Mouse (Mus musculus) hindbrain, embryonic 13.5 days (tissue): Measurements from ENCODE around the gene Olfr67. TPM values are rescaled to one million over a fixed set of nuclear protein-coding genes. Genes with fewer than 3 reads are reported as not detected.
"Not testable (repeated sequence)": the region's sequence is repeated elsewhere in the genome, so short reads cannot be mapped to it uniquely, and the experiment has no call there.

ENCODE experiments used
- ATAC-seq: fragments of 200-750 bp; cut with Nextera tagmentation; 2 replicates; pipeline ENCODE4 v1.8.0; 2017; ENCODE audit warnings: moderate TSS enrichment; ENCODE audit not compliant: low FRiP score
- H3K27ac ChIP-seq: fragments of 300-500 bp; sonication (generic); 2 replicates; pipeline ENCODE4 v1.5.1; 2015; ENCODE audit warnings: inconsistent platforms, mild to moderate bottlenecking, moderate library complexity
- H3K27me3 ChIP-seq: fragments of 300-500 bp; sonication (generic); 2 replicates; pipeline ENCODE4 v1.6.1; 2015; ENCODE audit warnings: mild to moderate bottlenecking, inconsistent platforms
- H3K36me3 ChIP-seq: fragments of 300-500 bp; sonication (generic); 2 replicates; pipeline ENCODE4 v1.6.1; 2015; ENCODE audit warnings: mild to moderate bottlenecking, inconsistent platforms
- H3K4me1 ChIP-seq: fragments of 300-500 bp; sonication (generic); replicated peaks from 2 replicates; pipeline ENCODE4 v1.6.1; 2015; ENCODE audit warnings: inconsistent platforms
- H3K4me2 ChIP-seq: fragments of 300-500 bp; sonication (generic); 2 replicates; pipeline ENCODE4 v1.6.1; 2015; ENCODE audit warnings: inconsistent platforms, mild to moderate bottlenecking, moderate library complexity
- H3K4me3 ChIP-seq: fragments of 300-500 bp; sonication (generic); 2 replicates; pipeline ENCODE4 v1.5.1; 2015; ENCODE audit warnings: mild to moderate bottlenecking, inconsistent platforms
- H3K9ac ChIP-seq: fragments of 300-500 bp; sonication (generic); 2 replicates; pipeline ENCODE4 v1.6.1; 2015; ENCODE audit warnings: mild to moderate bottlenecking, inconsistent platforms
- H3K9me3 ChIP-seq: fragments of 300-500 bp; sonication (generic); 2 replicates; pipeline ENCODE4 v1.6.1; 2016; ENCODE audit warnings: inconsistent platforms
- WGBS: fragments of 180-500 bp; shearing (Covaris S2); methylation state at CpG from one replicate; pipeline ENCODE4 v1.1.7; 2015; 5-methylcytosine and 5-hydroxymethylcytosine counted together
- polyA plus RNA-seq: library from polyadenylated mRNA; unstranded; fragments of >200 nt; fragmentation: Nextera tagmentation; extraction: Ambion mirVana; gene quantifications from 2 replicates; pipeline ENCODE4 v1.2.1, GENCODE M21; 2015

Olfr67 gene
- polyA plus RNA-seq, 1 experiment from 2014 or later = not detected

- no peak overlapping the region for H3K4me3 ChIP-seq
- WGBS = 78% methylated on average over 3 of the region's 3 CpGs
- H3K36me3 ChIP-seq = no peaks in the 10 kb centered on the region
- no peak overlapping the region for H3K27ac ChIP-seq
- no peak for ATAC-seq
- H3K9me3 ChIP-seq = no peaks in the 10 kb centered on the region
- no peak overlapping the region for H3K9ac ChIP-seq
- H3K27me3 ChIP-seq = no peaks in the 10 kb centered on the region
- H3K4me2 ChIP-seq = no peak overlapping the region
- H3K4me1 ChIP-seq = no peaks in the 10 kb centered on the region
Measured at GRCm38 (mm10) chr7:103810746-103811145, 19.1 kb upstream of the Olfr67 start.

- Histone ChIP-seq H3K9ac (no peak overlapping the region), H3K4me3 (no peak overlapping the region), H3K4me2 (no peak overlapping the region), H3K27ac (no peak overlapping the region), H3K27me3 (no peaks in the 10 kb centered on the region), H3K36me3 (no peaks in the 10 kb centered on the region), H3K9me3 (no peaks in the 10 kb centered on the region), H3K4me1 (no peaks in the 10 kb centered on the region)
- ATAC-seq = no peak
- WGBS = 90% methylated on average over 1 of the region's 1 CpGs
Measured at GRCm38 (mm10) chr7:103810296-103810695, 18.7 kb upstream of the Olfr67 start.

GRCm38 (mm10) chr7:103809801-103810155 is 18.2 kb upstream of the Olfr67 start:
- Histone ChIP-seq H3K9ac (no peak overlapping the region), H3K36me3 (no peaks in the 10 kb centered on the region), H3K4me2 (no peak overlapping the region), H3K9me3 (no peaks in the 10 kb centered on the region), H3K4me1 (no peaks in the 10 kb centered on the region), H3K27me3 (no peaks in the 10 kb centered on the region), H3K27ac (no peak overlapping the region), H3K4me3 (no peak overlapping the region)
- no peak for ATAC-seq
- 71% methylated on average over 1 of the region's 1 CpGs for WGBS

GRCm38 (mm10) chr7:103808971-103809800 is 17.6 kb upstream of the Olfr67 start:
- Histone ChIP-seq H3K4me3 (no peak overlapping the region), H3K9me3 (no peaks in the 10 kb centered on the region), H3K27ac (no peak overlapping the region), H3K4me2 (no peak overlapping the region), H3K27me3 (no peaks in the 10 kb centered on the region), H3K9ac (no peak overlapping the region), H3K36me3 (no peaks in the 10 kb centered on the region), H3K4me1 (no peaks in the 10 kb centered on the region)
- WGBS = 77% methylated on average over 5 of the region's 5 CpGs
- no peak for ATAC-seq

- not testable (repeated sequence) for ATAC-seq
Measured at GRCm38 (mm10) chr7:103808120-103808519, 16.5 kb upstream of the Olfr67 start.

GRCm38 (mm10) chr7:103806856-103807255 is 15.2 kb upstream of the Olfr67 start:
- Histone ChIP-seq H3K4me1 (no peaks in the 10 kb centered on the region), H3K9ac (no peak overlapping the region), H3K27ac (no peak overlapping the region), H3K4me2 (no peak overlapping the region), H3K27me3 (no peaks in the 10 kb centered on the region), H3K9me3 (no peaks in the 10 kb centered on the region), H3K36me3 (no peaks in the 10 kb centered on the region), H3K4me3 (no peak overlapping the region)
- WGBS = 73% methylated on average over 1 of the region's 1 CpGs
- no peak for ATAC-seq

More at GRCm38 (mm10) chr7:103808120-103808519, 16.5 kb upstream of the Olfr67 start:
- H3K9me3 ChIP-seq, H3K27ac ChIP-seq, H3K4me2 ChIP-seq, H3K36me3 ChIP-seq, H3K4me1 ChIP-seq, H3K4me3 ChIP-seq, H3K27me3 ChIP-seq, H3K9ac ChIP-seq: not testable (repeated sequence)
- WGBS = 80% methylated on average over 2 of the region's 2 CpGs

- H3K9ac ChIP-seq = no peak overlapping the region
- H3K4me2 ChIP-seq = no peak overlapping the region
- ATAC-seq = no peak
- H3K27ac ChIP-seq = no peak overlapping the region
- no peaks in the 10 kb centered on the region for H3K27me3 ChIP-seq
- H3K4me1 ChIP-seq = no peaks in the 10 kb centered on the region
- no peaks in the 10 kb centered on the region for H3K9me3 ChIP-seq
- no peaks in the 10 kb centered on the region for H3K36me3 ChIP-seq
- no peak overlapping the region for H3K4me3 ChIP-seq
- 20% methylated on average over 4 of the region's 4 CpGs for WGBS
Measured at GRCm38 (mm10) chr7:103792669-103793388, 1.2 kb upstream of the Olfr67 start.

- Histone ChIP-seq H3K4me2 (no peak within 1 kb of the TSS), H3K4me3 (no peak within 1 kb of the TSS), H3K27me3 (no peaks in the 10 kb centered on the region), H3K9ac (no peak within 1 kb of the TSS), H3K9me3 (no peaks in the 10 kb centered on the region), H3K36me3 (no peaks in the 10 kb centered on the region), H3K27ac (no peak within 1 kb of the TSS), H3K4me1 (no peaks in the 10 kb centered on the region)
- no peak for ATAC-seq
- WGBS = 84% methylated on average over 3 of the region's 3 CpGs
Measured at GRCm38 (mm10) chr7:103779598-103779997, 12.0 kb downstream of the Olfr67 start, which contains the start of gene Olfr68. Gene Olfr68 (minus strand): TSS chr7:103779698.

- not testable (repeated sequence) for H3K4me1 ChIP-seq, H3K4me3 ChIP-seq
- 91% methylated on average over 4 of the region's 4 CpGs for WGBS
Measured at GRCm38 (mm10) chr7:103777652-103778051, 14.0 kb downstream of the Olfr67 start.

GRCm38 (mm10) chr7:103771494-103771893 is 20.1 kb downstream of the Olfr67 start, which contains the start of gene Olfr69:
Gene Olfr69 (minus strand): TSS chr7:103771594.
- Histone ChIP-seq H3K4me3 (no peak within 1 kb of the TSS), H3K9ac (no peak within 1 kb of the TSS), H3K36me3 (no peaks in the 10 kb centered on the region), H3K27ac (no peak within 1 kb of the TSS), H3K9me3 (no peaks in the 10 kb centered on the region), H3K4me2 (no peak within 1 kb of the TSS), H3K27me3 (no peaks in the 10 kb centered on the region), H3K4me1 (no peaks in the 10 kb centered on the region)
- 83% methylated on average over 2 of the region's 2 CpGs for WGBS
- ATAC-seq = no peak

More at GRCm38 (mm10) chr7:103777652-103778051, 14.0 kb downstream of the Olfr67 start:
- not testable (repeated sequence) for H3K9ac ChIP-seq, H3K27ac ChIP-seq, H3K4me2 ChIP-seq, H3K36me3 ChIP-seq, H3K27me3 ChIP-seq, H3K9me3 ChIP-seq, ATAC-seq

GRCm38 (mm10) chr7:103767687-103768086 is 23.9 kb downstream of the Olfr67 start:
- H3K9ac ChIP-seq, H3K4me2 ChIP-seq, H3K27me3 ChIP-seq, H3K27ac ChIP-seq, H3K9me3 ChIP-seq, H3K4me3 ChIP-seq, ATAC-seq, H3K4me1 ChIP-seq, H3K36me3 ChIP-seq: not testable (repeated sequence)
- WGBS = 83% methylated on average over 6 of the region's 6 CpGs

GRCm38 (mm10) chr7:103762212-103762611 is 29.4 kb downstream of the Olfr67 start:
- H3K9me3 ChIP-seq, H3K9ac ChIP-seq, ATAC-seq, H3K36me3 ChIP-seq, H3K27me3 ChIP-seq, H3K4me3 ChIP-seq, H3K27ac ChIP-seq, H3K4me2 ChIP-seq, H3K4me1 ChIP-seq: not testable (repeated sequence)
- WGBS = 91% methylated on average over 6 of the region's 6 CpGs
